Mouse (Mus musculus) midbrain, embryonic 12.5 days (tissue): ENCODE measurements at regions not wholly inside any gene's neighbourhood (a gene's known extent, or its start where the extent isn't known, plus 50 kb on each side); places are given as distances from the start of the nearest gene placed in this dataset.
A peak's percentile ranks its signal among the peaks of the same experiment; 100 is the strongest.

Experiments
- ATAC-seq: fragments of 200-750 bp; cut with Nextera tagmentation; 2 replicates; pipeline ENCODE4 v1.8.0; 2017; ENCODE audit warnings: low read depth, moderate TSS enrichment, moderate library complexity; ENCODE audit not compliant: low FRiP score
- H3K27ac ChIP-seq: fragments of 300-500 bp; sonication (generic); replicated peaks from 2 replicates; pipeline ENCODE4 v1.5.1; 2016; ENCODE audit warnings: mild to moderate bottlenecking
- H3K27me3 ChIP-seq: fragments of 300-500 bp; sonication (generic); 2 replicates; pipeline ENCODE4 v1.6.1; 2016; ENCODE audit warnings: mild to moderate bottlenecking
- H3K36me3 ChIP-seq: fragments of 300-500 bp; sonication (generic); 2 replicates; pipeline ENCODE4 v1.6.1; 2016
- H3K4me1 ChIP-seq: fragments of 300-500 bp; sonication (generic); 2 replicates; pipeline ENCODE4 v1.6.1; 2016
- H3K4me2 ChIP-seq: fragments of 300-500 bp; sonication (generic); replicated peaks from 2 replicates; pipeline ENCODE4 v1.6.1; 2016; ENCODE audit warnings: mild to moderate bottlenecking, moderate library complexity
- H3K4me3 ChIP-seq: fragments of 300-500 bp; sonication (generic); 2 replicates; pipeline ENCODE4 v1.5.1; 2016; ENCODE audit warnings: mild to moderate bottlenecking
- H3K9ac ChIP-seq: fragments of 300-500 bp; sonication (generic); replicated peaks from 2 replicates; pipeline ENCODE4 v1.6.1; 2016; ENCODE audit warnings: mild to moderate bottlenecking, moderate library complexity
- H3K9me3 ChIP-seq: fragments of 300-500 bp; sonication (generic); 2 replicates; pipeline ENCODE4 v1.6.1; 2016; ENCODE audit warnings: mild to moderate bottlenecking
- whole genome bisulfite sequencing: fragments of 180-500 bp; shearing (Covaris S2); methylation state at CpG from one replicate; pipeline ENCODE4 v1.1.7; 2016; 5-methylcytosine and 5-hydroxymethylcytosine counted together

GRCm38 (mm10) chr7:75360874-75361273, 51.8 kb upstream of the Sv2b start:
- H3K4me2 ChIP-seq: no peak overlapping the region
- no peak for ATAC-seq
- no peak overlapping the region for H3K27ac ChIP-seq
- H3K4me3 ChIP-seq: no peak overlapping the region
- H3K9ac ChIP-seq: no peak overlapping the region
- WGBS: 21% methylated on average over 6 of the region's 6 CpGs
- no peaks in the 10 kb centered on the region for H3K36me3 ChIP-seq
- peaks cover 3% of the 10 kb centered on the region; the same call in 1 of the 2 replicates for H3K27me3 ChIP-seq
- H3K9me3 ChIP-seq: no peaks in the 10 kb centered on the region
- peaks cover 13% of the 10 kb centered on the region; the same call in 1 of the 2 replicates for H3K4me1 ChIP-seq

DNA sequence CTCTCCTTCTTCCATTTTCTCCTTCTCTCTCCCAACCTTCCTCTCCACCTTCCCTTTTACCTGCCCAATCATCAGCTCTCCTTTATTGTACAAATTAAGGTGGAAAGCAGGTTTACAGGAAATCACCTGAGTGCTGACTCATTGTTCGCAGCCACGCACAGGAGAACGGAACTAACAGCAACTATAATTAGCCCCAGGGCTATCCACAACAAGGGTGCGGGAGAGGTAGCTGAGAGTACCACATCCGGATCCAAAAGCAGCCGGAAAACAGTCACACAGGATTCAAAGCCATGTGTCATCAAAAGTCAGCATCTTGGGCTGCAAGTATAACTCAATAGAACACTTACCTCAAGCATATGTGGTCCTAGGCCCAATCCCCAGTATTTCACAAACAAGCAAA, 53.5 kb upstream of the Sv2b start:
- Histone ChIP-seq H3K9ac (no peak overlapping the region), H3K36me3 (no peaks in the 10 kb centered on the region), H3K4me2 (no peak overlapping the region), H3K27me3 (peaks cover 3% of the 10 kb centered on the region; the same call in 1 of the 2 replicates), H3K27ac (no peak overlapping the region), H3K9me3 (no peaks in the 10 kb centered on the region), H3K4me3 (no peak overlapping the region), H3K4me1 (peaks cover 13% of the 10 kb centered on the region; the same call in 1 of the 2 replicates)
- ATAC-seq: no peak
- WGBS: 98% methylated on average over 6 of the region's 6 CpGs

GRCm38 (mm10) chr7:75365480-75365879, 56.4 kb upstream of the Sv2b start:
- Histone ChIP-seq H3K27me3 (peaks cover 9% of the 10 kb centered on the region; the same call in 1 of the 2 replicates), H3K4me2 (no peak overlapping the region), H3K36me3 (no peaks in the 10 kb centered on the region), H3K4me1 (peaks cover 13% of the 10 kb centered on the region; the same call in 1 of the 2 replicates), H3K9me3 (no peaks in the 10 kb centered on the region), H3K9ac (no peak overlapping the region), H3K27ac (no peak overlapping the region), H3K4me3 (no peak overlapping the region)
- no peak for ATAC-seq
- WGBS: 34% methylated on average over 3 of the region's 3 CpGs

- Histone ChIP-seq H3K27ac (no peak overlapping the region), H3K9me3 (no peaks in the 10 kb centered on the region), H3K36me3 (no peaks in the 10 kb centered on the region), H3K9ac (no peak overlapping the region), H3K4me2 (no peak overlapping the region), H3K4me3 (no peak overlapping the region), H3K27me3 (peaks cover 10% of the 10 kb centered on the region; the same call in 1 of the 2 replicates), H3K4me1 (peaks cover 7% of the 10 kb centered on the region; the same call in 1 of the 2 replicates)
- WGBS: 7% methylated on average over 8 of the region's 8 CpGs
- ATAC-seq: 0 out of 2 replicates have a peak, but pooled peaks have one; percentile 41
These were observed 57.3 kb upstream of the Sv2b start for GRCm38 (mm10) chr7:75366285-75366882.

DNA sequence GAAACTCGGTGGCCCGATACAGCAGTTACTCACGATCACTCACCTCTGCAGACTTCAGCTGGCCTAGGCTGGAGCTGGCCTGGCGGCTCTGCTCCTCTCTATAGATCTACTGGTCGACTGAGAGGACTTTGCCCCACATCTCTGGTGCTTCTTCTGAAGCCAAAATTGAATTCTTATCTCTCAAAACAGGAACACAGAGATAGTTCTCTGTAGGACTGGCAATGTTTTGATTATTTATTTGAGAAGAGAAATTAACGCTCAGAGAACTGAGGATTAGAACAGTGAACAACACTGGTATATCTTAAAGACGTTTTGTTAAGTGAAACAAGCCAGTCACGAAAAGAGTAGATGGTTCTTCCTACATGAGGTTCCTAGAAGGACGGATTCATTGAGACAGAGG, 59.3 kb upstream of the Sv2b start:
- 82% methylated on average over 9 of the region's 9 CpGs for WGBS
- Histone ChIP-seq H3K27me3 (peaks cover 10% of the 10 kb centered on the region; the same call in 1 of the 2 replicates), H3K36me3 (no peaks in the 10 kb centered on the region), H3K4me1 (peaks cover 7% of the 10 kb centered on the region; the same call in 1 of the 2 replicates), H3K4me3 (no peak overlapping the region), H3K9me3 (no peaks in the 10 kb centered on the region), H3K4me2 (no peak overlapping the region), H3K9ac (no peak overlapping the region), H3K27ac (no peak overlapping the region)
- no peak for ATAC-seq

DNA sequence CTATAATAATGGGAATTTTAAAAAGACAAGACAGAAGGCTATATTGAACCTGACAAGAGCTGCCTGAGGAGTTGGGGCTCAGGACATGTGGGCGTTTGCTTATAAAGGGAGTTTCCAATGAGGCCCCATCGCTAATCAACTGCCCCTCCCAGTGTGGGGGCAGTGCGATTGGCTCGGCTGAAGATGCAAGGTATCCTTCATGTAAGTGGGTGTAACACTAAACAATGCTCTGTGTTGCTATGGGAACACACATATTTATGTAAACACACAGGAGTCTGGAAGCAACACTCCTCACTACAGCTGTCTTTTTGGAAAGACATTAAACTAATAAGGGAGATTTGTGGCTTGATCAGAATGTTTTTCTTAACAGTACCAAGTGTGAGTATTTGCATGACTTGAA, 60.3 kb upstream of the Sv2b start:
- no peak overlapping the region for H3K9ac ChIP-seq
- H3K9me3 ChIP-seq: no peaks in the 10 kb centered on the region
- H3K4me2 ChIP-seq: no peak overlapping the region
- H3K36me3 ChIP-seq: no peaks in the 10 kb centered on the region
- peaks cover 7% of the 10 kb centered on the region; the same call in 1 of the 2 replicates for H3K27me3 ChIP-seq
- WGBS: 63% methylated on average over 4 of the region's 4 CpGs
- no peak overlapping the region for H3K4me3 ChIP-seq
- H3K27ac ChIP-seq: no peak overlapping the region
- H3K4me1 ChIP-seq: peaks cover 7% of the 10 kb centered on the region; the same call in 1 of the 2 replicates
- no peak for ATAC-seq

DNA sequence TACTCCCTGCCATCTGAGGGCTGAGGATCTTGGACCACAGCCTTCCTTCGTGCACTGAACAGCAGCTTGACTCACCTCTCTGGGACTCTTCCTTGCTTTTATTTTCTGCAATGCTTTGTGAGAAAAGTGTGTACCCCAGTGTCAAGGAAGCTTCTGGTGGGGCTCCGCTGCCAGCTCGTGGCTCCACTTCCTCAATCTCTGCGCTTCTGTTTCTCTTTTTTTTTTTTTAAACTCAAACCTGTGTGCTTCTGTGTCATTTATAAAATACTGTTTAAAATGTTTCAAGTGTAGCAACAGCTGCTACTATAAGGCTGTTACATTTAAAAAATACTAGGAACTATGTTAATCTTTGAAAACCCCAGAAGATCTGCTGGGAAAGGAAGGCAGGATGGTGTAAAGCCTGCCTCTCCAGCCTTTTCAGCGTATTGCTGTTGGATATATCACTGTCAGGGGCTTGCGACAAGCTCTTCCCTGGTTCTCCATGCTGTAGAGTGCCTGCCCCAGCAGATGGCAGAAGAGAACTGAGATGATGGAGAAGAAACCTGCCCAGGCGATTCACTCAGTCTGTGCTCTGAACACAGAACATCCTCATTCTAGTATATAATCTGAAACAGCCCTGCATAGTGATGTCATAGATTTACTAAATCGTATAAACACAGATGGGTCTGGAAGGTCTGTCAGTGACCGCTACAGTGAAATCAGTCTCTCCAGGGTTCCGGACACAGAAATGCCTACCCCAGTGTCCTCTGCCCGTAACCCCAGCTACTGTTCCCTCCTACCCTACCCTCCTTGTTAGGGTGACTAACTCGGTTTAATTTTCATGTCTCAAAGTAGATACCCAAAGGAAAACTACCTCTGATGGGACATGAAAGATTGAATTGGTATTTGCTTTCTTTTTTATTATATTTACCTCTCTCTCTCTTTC, 61.8 kb upstream of the Sv2b start:
- Histone ChIP-seq H3K27ac (no peak overlapping the region), H3K4me3 (no peak overlapping the region), H3K27me3 (peaks cover 7% of the 10 kb centered on the region; the same call in 1 of the 2 replicates), H3K9ac (no peak overlapping the region), H3K4me2 (no peak overlapping the region), H3K36me3 (no peaks in the 10 kb centered on the region), H3K4me1 (no peaks in the 10 kb centered on the region), H3K9me3 (no peaks in the 10 kb centered on the region)
- peak; percentile 52; the same call in 1 of the 2 replicates for ATAC-seq
- 51% methylated on average over 12 of the region's 12 CpGs for WGBS

- Histone ChIP-seq H3K4me1 (no peaks in the 10 kb centered on the region), H3K9ac (no peak overlapping the region), H3K4me2 (no peak overlapping the region), H3K27ac (no peak overlapping the region), H3K4me3 (no peak overlapping the region), H3K9me3 (no peaks in the 10 kb centered on the region), H3K36me3 (no peaks in the 10 kb centered on the region), H3K27me3 (peaks cover 7% of the 10 kb centered on the region; the same call in 1 of the 2 replicates)
- ATAC-seq: no peak
These were observed 62.4 kb upstream of the Sv2b start for GRCm38 (mm10) chr7:75371520-75371876.

GRCm38 (mm10) chr7:75371991-75372390, 62.9 kb upstream of the Sv2b start:
- Histone ChIP-seq H3K9me3 (no peaks in the 10 kb centered on the region), H3K27me3 (peaks cover 7% of the 10 kb centered on the region; the same call in 1 of the 2 replicates), H3K4me2 (no peak overlapping the region), H3K36me3 (no peaks in the 10 kb centered on the region), H3K9ac (no peak overlapping the region), H3K27ac (no peak overlapping the region), H3K4me3 (no peak overlapping the region), H3K4me1 (no peaks in the 10 kb centered on the region)
- 63% methylated on average over 6 of the region's 6 CpGs for WGBS
- ATAC-seq: no peak

- Histone ChIP-seq H3K9me3 (no peaks in the 10 kb centered on the region), H3K27me3 (peaks cover 7% of the 10 kb centered on the region; the same call in 1 of the 2 replicates), H3K27ac (no peak overlapping the region), H3K4me3 (no peak overlapping the region), H3K36me3 (no peaks in the 10 kb centered on the region), H3K4me2 (no peak overlapping the region), H3K9ac (no peak overlapping the region), H3K4me1 (no peaks in the 10 kb centered on the region)
- ATAC-seq: no peak
- 84% methylated on average over 10 of the region's 10 CpGs for WGBS
These were observed 63.9 kb upstream of the Sv2b start for GRCm38 (mm10) chr7:75372892-75373444.

- H3K36me3 ChIP-seq: no peaks in the 10 kb centered on the region
- H3K27ac ChIP-seq: no peak overlapping the region
- 77% methylated on average over 6 of the region's 6 CpGs for WGBS
- H3K4me2 ChIP-seq: no peak overlapping the region
- no peak overlapping the region for H3K9ac ChIP-seq
- H3K27me3 ChIP-seq: peaks cover 7% of the 10 kb centered on the region; the same call in 1 of the 2 replicates
- no peak for ATAC-seq
- no peak overlapping the region for H3K4me3 ChIP-seq
- no peaks in the 10 kb centered on the region for H3K9me3 ChIP-seq
- no peaks in the 10 kb centered on the region for H3K4me1 ChIP-seq
These were observed 65.4 kb upstream of the Sv2b start for GRCm38 (mm10) chr7:75374506-75374905.

- Histone ChIP-seq H3K36me3 (no peaks in the 10 kb centered on the region), H3K9ac (no peak overlapping the region), H3K4me2 (no peak overlapping the region), H3K4me1 (no peaks in the 10 kb centered on the region), H3K9me3 (no peaks in the 10 kb centered on the region), H3K27ac (no peak overlapping the region), H3K27me3 (no peaks in the 10 kb centered on the region), H3K4me3 (no peak overlapping the region)
- 85% methylated on average over 3 of the region's 3 CpGs for WGBS
- no peak for ATAC-seq
These were observed 70.5 kb upstream of the Sv2b start for GRCm38 (mm10) chr7:75379595-75379994.
